Mouse (Mus musculus): ENCODE data around the gene St6galnac1.
A peak's percentile ranks its signal among the peaks of the same experiment; 100 is the strongest.
"Not testable (repeated sequence)": the region's sequence is repeated elsewhere in the genome, so short reads cannot be mapped to it uniquely, and the experiment has no call there.

St6galnac1 gene

DNA sequence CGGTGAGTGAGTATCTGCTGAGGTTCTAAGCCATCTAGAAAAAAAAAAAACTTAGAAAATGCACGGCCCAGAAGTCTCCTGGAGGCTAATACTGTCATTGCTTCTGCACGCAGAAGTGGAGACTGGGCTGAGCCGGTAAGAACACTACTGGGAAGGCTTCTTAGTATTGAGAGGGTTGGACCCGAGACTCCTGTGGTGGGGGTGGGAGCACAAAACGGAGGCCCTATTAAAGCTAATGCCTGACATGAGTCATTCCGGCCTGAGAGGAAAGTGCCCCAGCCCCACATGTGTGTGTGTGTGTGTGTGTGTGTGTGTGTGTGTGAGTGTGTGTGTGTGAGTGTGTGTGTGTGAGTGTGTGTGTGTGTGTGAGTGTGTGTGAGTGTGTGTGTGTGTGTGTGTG, 31.8 kb upstream of the St6galnac1 start:
- DNase-seq = no peak

DNA sequence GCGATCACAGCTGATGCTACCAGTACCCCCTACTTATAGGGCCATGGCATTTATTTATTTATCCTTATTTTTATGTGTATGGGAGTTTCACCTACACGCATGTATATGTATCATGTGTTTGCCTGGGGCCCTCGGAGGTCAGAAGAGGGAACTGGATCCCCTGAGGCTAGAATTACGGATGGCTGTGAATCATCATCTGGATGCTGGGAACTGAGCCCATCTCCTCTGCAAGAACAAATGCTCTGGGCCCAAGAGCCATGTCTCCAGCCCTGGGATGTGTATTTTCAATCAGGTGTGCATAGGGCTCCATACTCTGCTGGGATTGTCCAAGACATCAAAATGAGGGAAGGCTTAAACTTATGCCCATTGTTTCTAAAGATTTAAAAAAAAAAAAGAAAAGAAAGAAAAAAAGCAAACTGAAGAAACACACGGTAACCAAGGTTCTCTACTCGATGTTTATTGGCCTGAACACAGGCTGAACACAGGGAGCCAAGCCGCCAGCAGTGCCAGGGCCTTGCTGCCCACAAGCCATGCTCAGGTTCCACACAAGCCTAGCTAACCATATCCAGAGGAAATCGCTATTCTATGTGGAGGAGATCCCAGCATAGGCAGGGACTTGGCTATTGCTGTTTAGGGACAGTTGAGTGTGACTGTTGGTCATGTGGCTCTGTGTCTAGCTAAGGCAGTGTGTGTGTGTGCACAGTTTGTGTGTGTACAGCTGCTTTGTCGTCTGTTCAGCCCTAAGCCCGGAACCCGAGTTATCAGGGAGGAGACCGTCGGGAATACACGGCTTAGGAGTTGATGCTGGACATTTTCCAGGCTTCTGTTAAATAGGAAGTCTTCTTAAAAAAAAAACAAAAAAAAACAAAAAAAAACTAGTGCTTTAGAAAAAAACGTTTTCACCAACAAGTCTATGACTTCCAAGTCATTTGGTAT, 31.1 kb upstream of the St6galnac1 start:
- no peak for DNase-seq

DNA sequence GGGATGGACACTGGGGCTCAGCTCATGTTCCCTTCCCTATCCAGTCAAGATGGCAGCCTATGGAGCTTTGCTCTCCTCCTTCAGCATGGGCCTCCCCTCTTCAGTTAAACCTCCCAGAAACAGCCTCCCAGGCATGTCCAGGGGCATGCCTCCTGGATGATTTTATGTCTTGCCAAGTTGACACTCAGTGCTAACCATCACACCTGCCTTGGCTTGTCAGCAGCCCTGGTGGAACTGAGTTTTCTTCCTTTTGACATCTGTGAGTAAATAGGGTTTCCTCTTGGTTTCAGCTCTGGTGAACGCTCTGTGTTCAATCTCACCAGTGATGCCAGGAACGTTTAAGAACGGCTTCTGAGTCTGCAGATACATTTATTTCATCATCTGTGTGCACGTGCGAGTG, 27.4 kb upstream of the St6galnac1 start:
- DNase-seq = no peak

DNA sequence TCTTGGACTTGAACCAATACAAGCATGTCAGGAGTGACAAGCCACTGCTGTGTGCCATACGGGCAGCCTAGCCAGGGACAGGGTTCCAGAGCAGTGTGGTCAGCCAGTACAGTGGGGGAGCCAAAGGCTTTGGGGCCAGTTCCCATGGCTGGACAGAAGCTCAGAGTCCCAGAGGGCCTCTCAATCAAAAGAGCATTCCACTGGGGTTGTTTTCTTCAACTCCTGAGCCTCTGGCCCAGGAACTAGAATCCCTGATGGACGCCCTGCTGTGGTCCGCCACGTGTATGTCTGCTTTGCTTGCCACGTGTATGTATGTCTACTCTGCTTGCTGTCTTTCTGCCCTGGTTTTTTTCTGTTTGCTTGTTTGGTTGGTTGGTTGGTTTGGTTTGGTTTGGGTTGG, 25.8 kb upstream of the St6galnac1 start:
- DNase-seq = no peak

DNA sequence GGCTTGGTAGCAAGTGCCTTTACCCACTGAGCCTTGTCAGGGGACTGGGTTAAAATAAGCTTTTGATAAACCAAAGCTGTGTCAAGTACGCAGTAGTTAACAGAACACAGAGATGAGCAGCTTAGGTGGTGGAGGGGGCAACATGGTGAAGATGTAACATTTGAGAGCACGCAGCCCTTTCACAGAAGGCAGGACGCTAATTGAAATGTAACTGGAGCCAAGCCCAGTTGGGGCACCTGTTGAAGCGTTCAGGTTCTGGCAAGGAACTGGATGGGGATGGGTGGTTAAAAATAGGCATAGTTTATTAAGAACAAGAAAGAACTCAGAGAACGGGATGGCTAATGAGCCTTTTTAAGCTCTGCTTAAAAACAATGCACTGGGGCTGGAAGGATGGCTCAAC, 24.1 kb upstream of the St6galnac1 start:
- DNase-seq = no peak

DNA sequence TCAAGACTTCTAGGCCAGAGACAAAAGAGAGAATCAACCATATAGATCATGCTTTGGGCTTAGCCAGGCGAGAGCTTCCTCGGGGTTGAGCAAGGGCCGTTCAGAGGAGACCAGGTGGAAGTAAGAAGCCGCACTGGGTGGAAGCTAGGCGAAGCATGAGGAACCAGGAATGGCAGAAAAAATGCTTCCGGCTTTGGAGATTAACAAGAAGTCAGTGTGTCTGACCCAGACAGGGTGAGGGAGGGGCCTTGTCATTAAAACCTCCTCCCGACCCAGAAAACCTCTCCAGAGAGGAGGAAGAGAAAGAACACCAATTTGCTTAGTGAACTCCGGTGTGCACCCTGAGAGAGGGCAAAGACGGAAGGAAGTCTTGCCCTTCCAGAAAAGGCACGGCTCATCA, 8.9 kb upstream of the St6galnac1 start:
- DNase-seq = peak; percentile 66

DNA sequence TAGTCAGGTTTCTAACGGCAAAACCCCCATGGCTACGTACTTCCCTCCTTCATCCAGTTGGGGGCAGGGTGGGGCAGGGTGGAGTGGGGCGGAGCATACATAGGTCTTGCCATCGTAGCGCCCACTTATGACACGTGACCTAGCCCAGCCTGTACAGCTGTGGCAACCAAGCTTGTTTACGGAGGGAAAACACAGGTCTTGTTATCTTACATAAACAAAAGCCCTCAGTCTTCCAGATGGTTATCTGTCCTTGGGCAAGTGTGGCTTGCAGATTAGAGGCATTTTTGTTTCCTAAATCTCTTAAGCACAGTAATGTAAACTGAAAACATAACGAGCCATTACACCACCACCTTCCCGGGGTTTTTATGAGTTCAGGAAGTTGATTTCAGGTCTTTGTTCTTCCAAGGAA, 7.4 kb upstream of the St6galnac1 start:
- peak; percentile 40 for DNase-seq

DNA sequence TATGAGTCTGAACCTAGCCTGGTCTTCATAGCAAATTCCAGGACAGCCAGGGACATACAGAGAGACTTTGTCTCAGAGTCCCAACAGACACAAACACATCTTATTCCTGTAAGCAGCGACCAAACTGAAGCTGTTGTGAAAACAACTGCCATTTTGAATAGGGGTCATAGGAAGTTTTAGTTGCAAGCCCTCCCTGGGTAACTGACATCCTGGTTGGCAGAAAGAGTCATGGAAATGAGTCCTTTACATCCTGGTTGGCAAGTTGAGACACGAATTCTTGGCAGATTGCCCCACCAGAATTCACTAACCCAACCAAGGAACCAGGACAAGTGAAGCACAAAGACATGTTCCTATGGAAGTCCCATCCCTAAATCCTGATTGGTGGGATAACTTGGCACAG, 2.1 kb downstream of the St6galnac1 start:
- DNase-seq = no peak

DNA sequence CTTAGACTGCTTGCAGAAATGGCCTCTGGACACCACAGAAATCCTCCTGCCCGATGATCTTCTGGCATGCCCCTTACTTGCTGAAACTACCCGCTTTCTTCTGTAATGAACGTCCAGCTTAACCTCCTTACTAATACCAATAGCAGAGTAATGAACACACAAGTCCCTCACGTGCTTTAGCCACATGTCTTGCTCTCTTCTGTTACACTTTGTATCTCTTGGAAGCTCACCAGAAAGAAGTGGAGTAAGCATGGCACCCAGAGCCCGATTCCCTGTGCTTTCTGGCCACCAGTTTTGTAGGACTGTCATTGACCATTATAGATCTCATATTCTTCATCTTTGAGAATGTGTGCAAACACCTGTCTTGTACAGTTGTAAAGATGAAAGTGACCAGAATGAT, 5.4 kb downstream of the St6galnac1 start:
- DNase-seq = no peak

DNA sequence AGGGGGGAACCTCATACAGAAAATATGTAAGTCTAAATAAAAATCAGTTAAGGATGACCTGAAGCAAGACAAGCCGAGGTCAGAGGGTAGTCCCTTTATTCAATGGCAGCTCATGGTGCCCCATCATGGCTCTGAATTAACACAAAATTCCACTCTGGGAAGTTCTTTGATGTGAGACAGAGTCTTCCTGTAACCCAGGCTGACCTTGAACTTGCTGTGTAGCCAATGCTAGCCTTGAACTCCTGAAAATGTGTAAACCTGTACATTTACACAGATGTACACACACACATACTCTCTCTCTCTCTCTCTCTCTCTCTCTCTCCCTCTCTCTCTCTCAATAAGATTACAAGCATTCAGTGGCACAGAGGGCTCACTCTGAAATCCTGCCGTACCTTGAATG, 10.4 kb downstream of the St6galnac1 start:
- DNase-seq = no peak

DNA sequence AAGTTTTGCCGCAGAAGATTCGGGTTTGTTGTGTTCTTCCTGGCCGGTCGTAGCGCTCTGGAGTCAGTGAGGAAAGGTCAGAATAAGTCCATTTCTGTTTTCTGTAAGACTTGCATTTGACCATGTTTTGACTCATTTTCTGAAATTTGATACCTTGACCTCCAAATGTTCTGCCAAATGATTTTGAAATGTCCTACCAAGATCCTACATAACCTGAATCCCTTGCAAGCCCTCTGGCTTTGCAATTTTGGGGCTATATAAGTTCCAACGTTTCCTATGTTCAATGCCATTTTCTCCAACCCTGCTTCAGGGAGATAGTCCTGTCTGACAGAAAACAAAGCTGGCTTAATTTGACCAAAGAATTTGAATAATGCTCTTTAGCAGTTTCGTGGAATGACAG, 11.0 kb downstream of the St6galnac1 start:
- DNase-seq = no peak

DNA sequence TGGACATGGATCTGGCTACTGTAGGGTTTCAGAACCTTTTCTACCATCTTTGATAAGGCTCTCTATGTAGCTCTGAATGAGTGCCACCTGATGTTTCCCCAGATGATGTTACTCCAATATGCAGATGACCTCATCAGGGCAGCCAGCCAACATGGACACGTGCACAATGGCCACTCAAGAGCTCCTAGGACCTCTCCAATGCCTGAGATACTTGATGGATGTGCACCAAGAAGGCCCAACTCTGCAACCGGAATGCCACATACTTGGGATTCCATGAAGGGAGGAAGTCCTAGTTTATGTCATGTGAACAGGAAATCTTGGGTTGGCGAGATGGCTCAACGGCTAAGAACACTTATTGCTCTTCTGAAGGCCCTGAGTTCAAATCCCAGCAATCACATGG, 20.1 kb downstream of the St6galnac1 start:
- no peak for DNase-seq

DNA sequence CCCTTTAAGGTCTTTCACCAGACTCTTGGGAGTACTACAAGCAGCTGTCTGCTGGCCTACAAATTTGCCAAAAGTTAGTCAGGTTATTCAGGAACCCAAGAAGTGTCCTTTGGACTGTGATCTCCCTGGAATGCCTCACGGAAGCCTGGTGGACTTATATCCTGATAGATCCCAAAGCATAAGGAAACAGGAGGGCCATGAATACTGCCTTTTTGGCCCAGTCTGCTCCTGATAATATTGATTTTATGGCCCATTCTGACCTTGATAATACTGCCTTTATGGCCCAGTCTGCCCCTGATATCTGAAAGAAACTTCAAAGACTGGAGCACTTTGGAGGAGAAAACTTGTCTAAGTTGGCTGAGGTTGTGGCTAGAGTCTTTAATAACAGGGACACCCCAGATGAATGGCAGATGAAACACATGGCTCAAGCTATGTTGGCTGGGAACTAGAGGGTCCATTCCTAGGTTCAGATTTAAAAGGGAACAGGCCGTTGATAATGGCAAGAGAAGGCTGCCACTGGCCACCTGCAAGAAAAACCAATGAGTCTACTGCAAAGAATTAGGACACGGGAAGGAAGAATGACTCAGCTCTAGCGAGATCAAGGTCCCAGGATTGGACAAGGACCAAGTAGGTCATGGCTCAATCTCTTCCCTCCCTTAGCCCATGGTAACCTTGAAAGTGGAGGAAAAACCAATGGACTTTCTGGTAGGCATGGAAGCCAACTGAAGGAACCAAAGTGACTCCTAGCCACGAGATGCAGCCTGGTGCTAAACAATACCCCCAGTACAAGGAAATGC, 21.4 kb downstream of the St6galnac1 start:
- no peak for DNase-seq

DNA sequence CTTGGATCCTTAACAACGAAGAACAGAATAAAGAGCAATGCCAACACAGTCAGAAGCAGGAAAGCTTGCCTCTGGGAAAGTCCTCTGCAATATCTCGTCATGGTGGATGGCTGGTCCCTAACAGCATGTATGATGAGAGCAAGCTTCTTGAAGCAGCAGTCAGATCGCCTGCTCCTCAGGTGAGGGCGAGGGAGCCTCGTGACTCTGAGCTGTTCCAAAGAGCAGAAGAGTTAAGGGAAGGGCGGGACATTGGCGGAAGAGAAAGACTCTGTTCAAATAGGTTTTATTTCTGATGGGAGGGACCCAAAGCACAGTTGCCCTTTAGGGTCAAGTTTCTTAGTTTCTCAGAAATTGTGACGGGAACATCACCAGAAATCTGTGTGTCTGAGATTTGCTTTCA, 25.6 kb downstream of the St6galnac1 start:
- DNase-seq = no peak

DNA sequence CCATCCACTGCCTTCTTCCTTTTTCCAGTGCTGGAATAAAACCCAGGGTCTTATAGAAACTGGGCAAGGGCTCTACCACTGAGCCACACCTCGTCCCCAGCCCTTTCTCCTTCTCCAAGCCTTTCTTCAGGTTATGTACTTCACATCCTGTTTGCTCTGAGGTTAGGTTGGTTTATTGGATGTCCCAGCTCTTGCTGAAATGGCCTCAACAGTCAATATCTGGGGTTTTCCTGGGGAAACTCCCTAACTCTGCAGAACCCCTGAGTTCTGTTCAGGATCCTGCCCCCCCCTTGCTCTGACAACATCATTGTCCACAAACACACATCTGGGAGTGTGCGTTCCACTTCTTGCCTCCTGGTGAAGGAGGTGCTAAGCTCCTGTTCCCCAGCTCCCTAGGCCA, 26.6 kb downstream of the St6galnac1 start:
- DNase-seq = not testable (repeated sequence)

DNA sequence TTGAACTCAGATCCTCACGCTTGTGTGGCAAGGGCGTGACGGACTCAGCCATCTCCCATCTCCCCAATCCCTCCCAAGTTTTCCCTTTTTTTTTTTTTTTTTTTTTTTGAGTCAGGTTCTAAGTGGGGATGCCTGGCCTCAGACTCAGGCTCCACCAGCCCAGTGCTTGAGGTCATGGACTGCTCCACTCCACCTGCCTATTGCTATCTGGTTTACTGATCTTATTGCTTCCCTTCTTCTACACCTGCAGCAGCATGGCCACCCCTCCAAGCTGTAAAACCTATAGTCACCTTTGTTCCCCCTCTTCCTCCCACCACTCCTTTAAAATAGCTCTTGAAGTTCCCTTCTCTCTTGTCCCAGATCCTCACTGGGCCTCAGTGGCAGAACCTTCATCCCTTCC, 28.5 kb downstream of the St6galnac1 start:
- not testable (repeated sequence) for DNase-seq

DNA sequence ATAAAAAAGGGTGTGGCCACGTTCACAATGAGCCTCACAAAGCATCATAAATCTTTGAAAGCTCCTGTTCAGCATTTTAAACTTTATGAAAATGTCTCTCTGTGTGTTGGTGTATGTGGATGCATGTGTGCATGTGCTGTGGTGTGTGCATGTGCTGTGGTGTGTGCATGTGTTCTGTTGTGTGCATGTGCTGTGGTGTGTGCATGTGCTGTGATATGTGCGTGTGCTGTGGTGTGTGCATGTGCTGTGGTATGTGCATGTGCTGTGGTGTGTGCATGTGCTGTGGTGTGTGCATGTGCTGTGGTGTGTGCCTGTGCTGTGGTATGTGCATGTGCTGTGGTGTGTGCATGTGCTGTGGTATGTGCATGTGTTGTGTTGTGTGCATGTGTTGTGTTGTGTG, 29.9 kb downstream of the St6galnac1 start:
- not testable (repeated sequence) for DNase-seq

DNA sequence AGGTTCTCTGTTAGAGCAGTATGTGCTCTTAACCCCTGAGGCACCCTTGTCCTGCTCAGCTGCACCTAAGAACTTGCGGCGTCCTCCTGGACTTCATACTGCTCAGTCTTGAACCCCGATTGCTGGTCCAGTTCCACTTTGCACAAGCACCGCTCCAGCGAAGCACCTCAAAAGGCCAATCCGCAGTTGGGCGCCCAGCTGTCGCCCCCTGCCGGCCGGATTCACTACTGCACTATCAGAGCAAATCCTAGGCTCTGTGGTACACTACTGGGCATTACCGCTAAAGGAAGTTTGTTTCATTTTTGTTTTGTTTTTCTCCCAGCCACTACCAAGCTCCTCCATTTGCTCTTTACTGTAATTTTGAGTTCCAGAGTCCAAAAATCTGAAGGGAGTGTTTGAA, 36.9 kb downstream of the St6galnac1 start:
- peak; percentile 27 for DNase-seq

DNA sequence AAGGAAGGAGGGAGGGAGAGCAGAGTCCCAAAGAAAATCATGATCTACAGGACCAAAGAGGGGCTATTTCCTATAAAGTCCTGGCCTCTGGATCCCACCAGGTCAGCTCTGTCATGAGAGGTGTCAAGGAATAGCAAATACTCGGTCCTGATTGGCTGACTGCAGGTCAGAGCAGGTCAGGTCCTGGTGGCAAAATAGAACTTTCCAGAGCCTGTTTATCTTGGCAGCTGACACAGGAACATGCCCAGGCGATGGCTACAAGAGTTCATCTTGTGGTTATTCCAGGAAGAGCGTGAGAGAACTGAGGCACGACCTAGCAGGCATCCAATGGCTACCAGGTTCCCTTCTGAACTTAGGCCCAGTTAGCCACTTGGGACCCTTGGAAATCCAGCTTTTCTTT, 42.8 kb downstream of the St6galnac1 start:
- no peak for DNase-seq

DNA sequence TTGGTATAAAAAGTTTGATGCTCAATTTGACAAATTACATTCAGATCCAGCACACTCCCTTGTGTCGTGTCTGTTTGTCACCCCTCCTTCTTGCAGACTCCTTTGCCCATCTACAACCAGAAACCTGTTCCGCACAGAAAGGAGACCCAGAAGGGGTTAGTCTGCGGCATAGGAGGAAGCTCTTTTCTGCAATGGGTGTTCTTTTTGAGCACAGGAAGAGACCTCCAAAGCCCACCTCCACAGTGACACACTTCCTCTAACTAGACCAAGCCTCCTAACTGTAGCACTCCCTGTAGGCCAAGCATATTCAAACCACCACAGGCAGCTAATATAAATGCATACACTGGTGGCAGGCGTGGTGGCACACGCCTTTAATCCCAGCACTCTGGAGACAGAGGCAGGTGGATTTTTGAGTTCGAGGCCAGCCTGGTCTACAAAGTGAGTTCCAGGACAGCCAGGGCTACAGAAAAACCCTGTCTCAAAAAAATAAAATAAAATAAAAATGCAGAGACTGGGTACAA, 44.2 kb downstream of the St6galnac1 start:
- DNase-seq = not testable (repeated sequence)

DNA sequence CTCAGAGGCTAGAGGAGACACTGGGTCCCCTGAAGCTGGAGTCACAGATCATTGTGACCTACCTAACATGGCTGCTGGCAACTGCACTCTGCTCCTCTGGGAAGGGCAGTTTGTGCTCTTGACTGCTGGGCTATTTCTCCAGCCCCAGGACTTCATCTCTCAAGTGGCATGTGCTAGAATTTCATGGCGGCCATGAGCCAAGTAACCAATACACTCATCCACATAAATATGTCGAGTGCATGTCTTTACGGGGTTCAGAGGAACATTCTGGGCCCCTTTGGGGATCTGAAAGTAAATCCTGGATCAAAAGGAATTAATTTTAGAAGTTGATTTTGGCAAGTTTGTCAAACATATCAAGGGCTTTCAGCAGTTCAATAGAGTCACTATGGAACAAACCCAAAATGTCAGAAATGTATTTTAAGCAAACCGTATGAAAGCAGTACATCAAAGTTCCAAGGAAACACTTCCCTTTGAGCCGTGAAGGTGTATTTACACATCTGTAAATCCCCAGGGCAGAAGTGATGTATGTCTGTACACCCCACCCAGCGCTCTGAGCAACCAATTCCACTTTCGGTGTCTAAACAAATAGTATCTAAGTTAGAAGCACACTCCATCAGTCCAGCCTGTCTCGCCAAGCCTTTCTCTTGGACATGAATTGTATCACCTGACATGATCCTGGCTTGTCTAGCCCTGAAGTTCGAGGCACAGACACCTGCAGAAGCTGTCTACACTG, 45.9 kb downstream of the St6galnac1 start:
- no peak for DNase-seq

DNA sequence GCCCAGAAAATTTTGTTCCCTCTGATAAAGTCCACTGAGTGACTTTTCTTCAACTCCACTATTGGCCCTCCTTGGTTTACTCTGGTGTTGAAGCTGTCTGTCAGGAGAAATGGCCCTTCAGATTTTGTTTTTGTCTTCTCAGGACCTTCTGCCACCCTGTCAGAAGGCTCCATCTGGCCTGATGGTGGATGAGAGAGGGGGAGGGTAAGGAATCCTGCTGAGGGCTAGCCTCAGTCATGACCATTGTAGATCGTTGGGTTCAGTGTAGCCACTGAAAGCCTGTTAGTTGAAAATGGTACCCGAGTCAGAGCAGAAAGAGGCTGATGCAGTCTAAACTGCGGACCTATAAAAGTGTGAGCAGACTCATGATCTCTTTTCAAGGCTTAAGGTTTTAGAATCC, 49.2 kb downstream of the St6galnac1 start:
- DNase-seq = no peak
